Mouse (Mus musculus): ENCODE results near the gene Chsy1. TPM values are rescaled to one million over a fixed set of nuclear protein-coding genes. Genes with fewer than 3 reads are reported as not detected.

Chsy1 gene
- polyA plus RNA-seq (2014; fragmentation: Illumina TruSeq; extraction: RNeasy Lipid Tissue Mini Kit (QIAGEN cat#74804); ENCODE audit: low replicate concordance): 5.6 TPM

DNA sequence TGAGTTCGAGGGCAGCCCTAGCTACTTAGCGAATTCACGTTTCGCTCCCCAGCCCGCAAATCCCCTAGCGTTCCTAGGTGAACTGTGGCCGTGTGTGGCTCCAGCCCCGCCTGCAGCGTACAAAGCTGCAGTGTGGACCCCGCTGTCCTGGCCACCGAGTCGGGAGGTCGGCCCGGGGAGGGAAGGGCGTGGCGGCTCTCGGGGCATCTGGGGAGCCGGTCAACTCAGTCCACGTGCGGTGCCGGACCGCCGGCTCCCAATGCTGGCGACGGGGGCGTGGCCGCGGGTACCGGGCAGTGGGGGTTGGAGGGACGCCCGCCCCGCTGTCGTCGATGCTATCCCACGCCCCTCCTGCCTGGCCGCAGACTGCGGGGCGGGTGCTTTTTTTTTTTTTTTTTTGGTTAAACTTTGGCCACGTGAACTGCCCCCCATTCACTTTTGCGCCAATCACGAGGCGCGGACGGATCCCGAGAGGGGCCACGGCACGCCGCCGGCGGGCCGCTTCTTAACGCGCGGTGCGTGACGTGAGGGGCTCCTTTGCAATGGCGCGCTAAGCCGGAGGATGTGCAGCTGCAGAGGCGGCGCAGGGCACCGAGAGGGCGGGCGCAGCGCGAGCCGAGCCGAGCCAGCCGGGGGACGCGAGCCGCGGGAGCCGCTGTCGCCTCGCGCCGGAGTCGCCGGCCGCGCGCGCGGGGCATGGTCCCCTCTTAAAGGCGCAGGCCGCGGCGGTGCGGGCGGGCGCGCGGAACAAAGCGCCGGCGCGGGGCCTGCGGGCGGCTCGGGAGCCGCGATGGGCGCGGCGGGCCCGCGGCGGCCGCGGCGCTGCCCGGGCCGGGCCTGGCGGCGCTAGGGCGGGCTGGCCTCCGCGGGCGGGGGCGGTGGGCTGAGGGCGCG, at the start of gene Chsy1:
Chsy1 (plus strand) TSS at position 555 of the 894 bp plus-strand sequence.

DNA sequence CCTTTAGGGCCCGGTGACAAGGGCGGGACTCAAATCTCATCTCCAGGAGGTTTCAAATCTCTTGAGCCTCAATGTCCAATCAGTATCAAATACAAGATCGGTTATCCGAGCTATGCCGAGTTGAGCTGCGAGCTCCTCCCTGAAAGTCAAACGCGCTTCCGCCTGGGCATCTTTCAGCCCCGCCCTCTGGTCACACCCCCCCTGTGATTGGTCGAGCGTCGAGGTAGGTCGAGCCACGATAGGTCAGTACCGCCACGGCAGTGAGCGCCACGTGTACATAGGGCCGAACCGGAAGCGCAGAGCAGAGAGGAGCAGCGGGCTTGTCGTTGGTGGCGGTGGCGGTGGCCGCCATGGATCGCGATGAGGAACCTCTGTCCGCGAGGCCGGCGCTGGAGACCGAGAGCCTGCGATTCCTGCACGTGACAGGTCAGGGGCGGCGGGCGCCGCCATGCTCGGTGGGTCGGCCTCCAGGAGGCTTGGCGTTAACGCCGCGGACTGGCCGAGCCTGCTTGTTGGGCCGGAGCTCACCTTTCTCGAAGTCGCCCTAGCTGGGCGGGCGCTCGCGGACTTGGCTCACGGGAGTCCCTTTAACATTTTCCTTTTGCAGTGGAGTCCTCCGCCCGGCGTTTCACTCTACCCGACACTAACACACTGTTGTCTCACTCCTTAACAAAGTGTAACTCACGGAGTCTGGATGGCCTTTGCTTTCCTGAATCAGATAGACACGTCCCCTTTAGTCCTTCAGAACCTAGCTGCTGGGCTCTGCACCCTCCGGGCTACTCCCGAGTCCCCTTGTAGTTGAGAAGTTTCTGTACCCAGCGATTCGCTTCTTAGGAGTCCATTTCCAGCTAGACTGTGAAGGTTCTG, 29.7 kb upstream of the Chsy1 start, which contains the start of gene Selenos:
Selenos (plus strand) TSS at position 286 of the 867 bp plus-strand sequence.

Other genes with a start within 250 kb of the Chsy1 start
- gene Pcsk6, start 247.8 kb upstream of the Chsy1 start, polyA plus RNA-seq (2014; fragmentation: Illumina TruSeq; extraction: RNeasy Lipid Tissue Mini Kit (QIAGEN cat#74804); ENCODE audit: low replicate concordance): 2.2 TPM
- not detected for gene Gm45213, start 65.9 kb upstream of the Chsy1 start, polyA plus RNA-seq (2014; fragmentation: Illumina TruSeq; extraction: RNeasy Lipid Tissue Mini Kit (QIAGEN cat#74804); ENCODE audit: low replicate concordance)
- 38.3 TPM for gene Snrpa1, start 50.5 kb upstream of the Chsy1 start, polyA plus RNA-seq (2014; fragmentation: Illumina TruSeq; extraction: RNeasy Lipid Tissue Mini Kit (QIAGEN cat#74804); ENCODE audit: low replicate concordance)
- 101 TPM for gene Selenos, start 29.9 kb upstream of the Chsy1 start, polyA plus RNA-seq (2014; fragmentation: Illumina TruSeq; extraction: RNeasy Lipid Tissue Mini Kit (QIAGEN cat#74804); ENCODE audit: low replicate concordance)